Mouse (Mus musculus) small intestine, adult 2 months (tissue): ENCODE results near the gene Sgsm2. TPM values are rescaled to one million over a fixed set of nuclear protein-coding genes. Genes with fewer than 3 reads are reported as not detected.

Experiments
- H3K27ac ChIP-seq: fragments of 200-500 bp; 2 replicates; pipeline ENCODE4 v1.5.1; 2012; ENCODE audit warnings: low read depth, low read length, control low read depth, inconsistent platforms; ENCODE audit not compliant: insufficient read depth
- H3K27me3 ChIP-seq: fragments of 200-500 bp; 2 replicates; pipeline ENCODE4 v1.6.1; 2012; ENCODE audit warnings: mild to moderate bottlenecking, moderate library complexity, low read length, inconsistent platforms; ENCODE audit not compliant: control insufficient read depth, insufficient read depth
- H3K36me3 ChIP-seq: fragments of 200-500 bp; 2 replicates; pipeline ENCODE4 v1.6.1; 2012; ENCODE audit warnings: mild to moderate bottlenecking, low read length, control low read depth, inconsistent platforms; ENCODE audit not compliant: control insufficient read depth, insufficient read depth
- H3K4me1 ChIP-seq: fragments of 200-500 bp; 2 replicates; pipeline ENCODE4 v1.6.1; 2012; ENCODE audit warnings: low read length, inconsistent platforms, mixed read lengths; ENCODE audit not compliant: control insufficient read depth, insufficient read depth, insufficient read length
- H3K4me3 ChIP-seq: fragments of 200-500 bp; 2 replicates; pipeline ENCODE4 v1.5.1; 2012; ENCODE audit warnings: low read depth, mild to moderate bottlenecking, control low read depth, inconsistent platforms, low read length, moderate library complexity
- CTCF ChIP-seq: fragments of 200-500 bp; IDR thresholded peaks from 2 replicates; pipeline ENCODE4 v1.5.1; 2012; ENCODE audit warnings: low read depth, mild to moderate bottlenecking, control low read depth, inconsistent platforms, low read length, moderate library complexity, mixed read lengths; ENCODE audit not compliant: insufficient replicate concordance, insufficient read length; ENCODE audit errors: extremely low read depth
- POLR2A ChIP-seq: fragments of 200-500 bp; IDR thresholded peaks from 2 replicates; pipeline ENCODE4 v1.6.1; 2012; ENCODE audit warnings: low read depth, mild to moderate bottlenecking, control low read depth, inconsistent platforms, low read length, moderate library complexity
- WGBS: fragments of 180-500 bp; shearing (Covaris S2); methylation state at CpG from one replicate; pipeline ENCODE4 v1.1.7; 2018; 5-methylcytosine and 5-hydroxymethylcytosine counted together
- polyA plus RNA-seq: library from polyadenylated mRNA; depleted of rRNA; stranded (reverse); fragments of >200 nt; gene quantifications from 2 replicates; pipeline ENCODE4 v1.2.3, GENCODE M21; 2012

The Sgsm2 gene
- polyA plus RNA-seq, 1 experiment, result 9.7 TPM

- TF ChIP-seq POLR2A, result no peak
- no peak for TF ChIP-seq CTCF
- H3K4me1 ChIP-seq, result no peaks in the 10 kb centered on the region; the same call in 1 of the 2 replicates
- H3K4me3 ChIP-seq, result no peak overlapping the region
- H3K36me3 ChIP-seq, result no peaks in the 10 kb centered on the region
- no peaks in the 10 kb centered on the region for H3K27me3 ChIP-seq
- no peak overlapping the region for H3K27ac ChIP-seq
- 83% methylated on average over 14 of the region's 14 CpGs for WGBS
Measured at GRCm38 (mm10) chr11:74881979-74882378, 14.9 kb downstream of the Sgsm2 start.

DNA sequence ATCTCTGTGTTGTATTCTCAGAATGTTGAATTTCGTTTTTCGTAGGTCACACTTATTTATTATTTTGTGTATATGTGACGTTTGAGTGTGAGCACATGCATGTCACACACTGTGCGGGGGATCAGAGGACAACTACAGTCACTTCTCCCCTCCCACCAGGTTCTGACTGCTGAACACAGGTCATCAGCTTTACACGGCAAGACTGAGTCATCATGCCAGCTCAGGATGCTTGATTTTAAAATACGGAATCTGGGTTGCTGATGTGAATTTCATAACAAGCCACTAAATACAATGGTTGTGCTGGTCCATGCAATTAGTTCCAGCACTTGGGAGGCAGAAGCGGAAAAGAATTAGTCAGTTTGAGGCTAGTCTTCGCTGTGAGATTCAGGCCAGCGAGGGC is 15.9 kb downstream of the Sgsm2 start:
- H3K36me3 ChIP-seq, result no peaks in the 10 kb centered on the region
- WGBS, result 89% methylated on average over 9 of the region's 9 CpGs
- H3K4me3 ChIP-seq, result no peak overlapping the region
- TF ChIP-seq POLR2A (no peak), CTCF (no peak)
- H3K4me1 ChIP-seq, result no peaks in the 10 kb centered on the region; the same call in 1 of the 2 replicates
- no peak overlapping the region for H3K27ac ChIP-seq
- no peaks in the 10 kb centered on the region for H3K27me3 ChIP-seq

GRCm38 (mm10) chr11:74876801-74877200 is 20.1 kb downstream of the Sgsm2 start:
- H3K4me1 ChIP-seq, result no peaks in the 10 kb centered on the region; the same call in 1 of the 2 replicates
- 11% methylated on average over 9 of the region's 9 CpGs for WGBS
- no peak overlapping the region for H3K27ac ChIP-seq
- no peak overlapping the region for H3K4me3 ChIP-seq
- TF ChIP-seq CTCF (no peak), POLR2A (no peak)
- no peaks in the 10 kb centered on the region for H3K36me3 ChIP-seq
- no peaks in the 10 kb centered on the region for H3K27me3 ChIP-seq

DNA sequence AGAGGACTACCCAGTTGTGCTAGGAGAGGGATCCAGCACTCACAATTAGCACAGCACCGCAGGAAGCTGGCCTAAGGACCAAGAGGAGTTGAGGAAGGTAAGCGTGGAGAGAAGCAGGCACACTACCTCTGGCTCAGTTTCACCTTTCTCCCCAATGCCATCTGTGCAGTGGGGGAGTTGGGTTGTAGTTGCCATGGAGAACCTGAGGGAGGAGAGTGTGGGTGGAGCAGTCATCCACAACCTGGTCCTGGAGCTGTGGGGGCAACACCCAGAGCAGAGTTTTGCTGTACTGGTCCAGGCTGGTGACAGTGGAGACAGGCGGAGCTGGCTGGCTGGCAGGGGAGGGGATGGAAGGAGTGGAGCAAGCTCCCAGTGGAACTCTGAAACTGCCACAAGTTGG is 22.2 kb downstream of the Sgsm2 start:
- H3K36me3 ChIP-seq, result no peaks in the 10 kb centered on the region
- no peak for TF ChIP-seq POLR2A
- TF ChIP-seq CTCF, result no peak
- peaks cover 4% of the 10 kb centered on the region; the same call in 1 of the 2 replicates for H3K4me1 ChIP-seq
- WGBS, result 84% methylated on average over 3 of the region's 3 CpGs
- no peak overlapping the region for H3K4me3 ChIP-seq
- H3K27me3 ChIP-seq, result no peaks in the 10 kb centered on the region
- H3K27ac ChIP-seq, result no peak overlapping the region

DNA sequence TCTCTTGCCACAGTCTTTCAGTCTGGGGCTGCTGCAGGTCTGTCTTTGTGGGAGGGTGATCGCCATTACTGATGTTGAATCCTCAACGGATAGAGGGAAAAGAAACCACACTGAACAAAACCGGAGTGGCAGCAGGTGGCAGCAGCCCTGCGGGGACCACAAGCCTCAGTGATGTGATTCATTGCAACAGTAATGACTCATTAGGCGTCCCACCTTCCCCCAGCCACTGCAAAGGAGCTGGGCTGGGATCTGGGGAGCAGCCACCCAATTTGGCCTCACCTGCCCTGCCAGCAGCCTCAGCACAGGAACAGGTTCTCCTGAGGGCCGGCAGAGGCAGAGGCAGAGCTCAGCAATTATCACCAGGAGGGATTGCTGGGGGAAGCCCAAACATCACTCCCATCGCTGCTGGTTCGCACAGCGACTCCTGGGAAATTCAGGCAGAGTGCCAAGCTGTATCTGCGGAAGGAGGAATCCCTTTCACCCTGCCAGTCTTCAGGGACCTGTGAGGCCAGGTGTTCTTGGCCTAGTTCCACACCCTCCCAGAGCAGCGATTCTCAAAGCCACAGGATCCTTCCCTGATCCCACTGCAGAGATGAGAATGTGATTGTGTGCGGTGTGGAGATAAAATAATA is 25.8 kb downstream of the Sgsm2 start:
- 19% methylated on average over 12 of the region's 12 CpGs for WGBS
- no peaks in the 10 kb centered on the region for H3K27me3 ChIP-seq
- TF ChIP-seq POLR2A, result no peak
- no peak for TF ChIP-seq CTCF
- no peak overlapping the region; the same call in 1 of the 2 replicates for H3K27ac ChIP-seq
- H3K4me3 ChIP-seq, result no peak overlapping the region
- peaks cover 11% of the 10 kb centered on the region for H3K4me1 ChIP-seq
- no peaks in the 10 kb centered on the region; the same call in 1 of the 2 replicates for H3K36me3 ChIP-seq

DNA sequence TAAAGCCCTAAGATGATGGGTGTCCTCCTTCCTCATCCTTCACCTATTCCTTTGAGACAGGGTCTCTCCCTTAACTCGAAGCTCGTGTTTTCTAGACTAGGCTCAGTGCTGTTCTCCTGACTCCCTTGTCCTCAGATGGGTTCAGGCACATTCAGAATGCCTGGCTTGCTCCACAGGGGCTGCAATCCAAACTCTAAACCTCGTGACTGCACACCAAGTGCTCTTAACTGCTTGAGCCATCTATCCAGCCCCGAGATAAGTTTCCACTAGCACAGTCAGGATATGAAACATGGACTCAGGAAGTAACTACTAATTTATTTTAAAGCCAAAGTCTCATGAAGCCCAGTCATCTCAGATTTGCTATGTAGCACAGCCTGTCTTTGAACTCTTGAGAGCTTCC is 26.3 kb downstream of the Sgsm2 start:
- H3K36me3 ChIP-seq, result no peaks in the 10 kb centered on the region; the same call in 1 of the 2 replicates
- TF ChIP-seq POLR2A, result no peak
- TF ChIP-seq CTCF, result no peak
- peaks cover 11% of the 10 kb centered on the region for H3K4me1 ChIP-seq
- H3K27me3 ChIP-seq, result no peaks in the 10 kb centered on the region
- no peak overlapping the region for H3K4me3 ChIP-seq
- no peak overlapping the region for H3K27ac ChIP-seq
- WGBS, result 54% methylated on average over 4 of the region's 4 CpGs

DNA sequence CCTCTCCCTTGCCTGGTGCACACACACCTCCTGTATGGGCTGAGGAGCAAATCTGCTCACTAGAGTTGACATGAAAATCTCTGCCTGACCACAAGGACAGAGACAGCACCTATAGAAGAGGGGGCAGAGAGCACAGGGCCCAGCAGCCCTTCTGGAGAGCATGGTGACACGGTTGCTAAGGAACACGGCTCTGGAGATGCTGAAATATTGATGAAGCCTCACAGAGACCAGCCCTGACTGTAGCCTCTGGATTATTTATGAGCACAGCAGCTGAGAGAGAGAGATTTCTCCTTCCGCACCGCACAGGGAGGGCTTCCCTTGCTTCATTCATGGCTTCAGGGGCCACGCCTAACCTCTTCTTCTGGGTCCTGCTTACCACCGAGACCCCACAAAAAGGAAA is 27.3 kb downstream of the Sgsm2 start:
- H3K27me3 ChIP-seq, result no peaks in the 10 kb centered on the region
- no peak overlapping the region for H3K27ac ChIP-seq
- no peak for TF ChIP-seq POLR2A
- TF ChIP-seq CTCF, result no peak
- H3K4me1 ChIP-seq, result peaks cover 11% of the 10 kb centered on the region
- WGBS, result 89% methylated on average over 6 of the region's 6 CpGs
- no peak overlapping the region for H3K4me3 ChIP-seq
- no peaks in the 10 kb centered on the region; the same call in 1 of the 2 replicates for H3K36me3 ChIP-seq
